Mouse (Mus musculus) liver, postnatal 0 days (tissue): ENCODE results near the gene Dcpp2.
A peak's percentile ranks its signal among the peaks of the same experiment; 100 is the strongest.

Experiments used
- CTCF ChIP-seq: sonication (generic); IDR thresholded peaks from 2 replicates; pipeline ENCODE4 v1.5.1; 2016; ENCODE audit warnings: antibody characterized with exemption, low read depth
- EP300 ChIP-seq: IDR thresholded peaks from 2 replicates; pipeline ENCODE4 v1.6.1; 2016; ENCODE audit warnings: antibody characterized with exemption, low read depth, mild to moderate bottlenecking

DNA sequence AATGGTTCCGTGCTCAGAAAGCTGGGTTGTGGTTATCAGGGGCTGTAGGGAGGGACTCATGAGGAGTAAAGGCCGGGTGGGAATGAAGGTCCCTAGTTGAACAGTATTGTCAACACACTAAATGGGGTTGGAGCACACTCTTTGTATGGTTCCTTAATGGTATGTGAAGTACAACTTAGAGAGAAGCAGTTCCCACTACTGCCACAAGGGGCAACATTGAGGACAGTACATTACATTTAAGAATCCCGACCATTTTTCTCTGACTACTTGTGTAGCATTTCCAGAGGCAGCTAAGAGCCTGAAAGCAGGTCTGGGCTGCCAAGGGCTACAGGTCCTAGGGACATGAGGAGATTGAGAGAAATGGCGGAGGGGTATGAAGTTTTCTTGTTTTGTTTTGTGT, 39.5 kb upstream of the Dcpp2 start:
- TF ChIP-seq CTCF, result peak; percentile 84
- no peak for TF ChIP-seq EP300
